Mouse (Mus musculus) midbrain, embryonic 12.5 days (tissue): Measurements from ENCODE around the gene Dhx58. TPM values are rescaled to one million over a fixed set of nuclear protein-coding genes. Genes with fewer than 3 reads are reported as not detected.

Experiments used
- ATAC-seq: fragments of 200-750 bp; cut with Nextera tagmentation; 2 replicates; pipeline ENCODE4 v1.8.0; 2017; ENCODE audit warnings: low read depth, moderate TSS enrichment, moderate library complexity; ENCODE audit not compliant: low FRiP score
- H3K27ac ChIP-seq: fragments of 300-500 bp; sonication (generic); replicated peaks from 2 replicates; pipeline ENCODE4 v1.5.1; 2016; ENCODE audit warnings: mild to moderate bottlenecking
- H3K27me3 ChIP-seq: fragments of 300-500 bp; sonication (generic); 2 replicates; pipeline ENCODE4 v1.6.1; 2016; ENCODE audit warnings: mild to moderate bottlenecking
- H3K36me3 ChIP-seq: fragments of 300-500 bp; sonication (generic); 2 replicates; pipeline ENCODE4 v1.6.1; 2016
- H3K4me1 ChIP-seq: fragments of 300-500 bp; sonication (generic); 2 replicates; pipeline ENCODE4 v1.6.1; 2016
- H3K4me2 ChIP-seq: fragments of 300-500 bp; sonication (generic); replicated peaks from 2 replicates; pipeline ENCODE4 v1.6.1; 2016; ENCODE audit warnings: mild to moderate bottlenecking, moderate library complexity
- H3K4me3 ChIP-seq: fragments of 300-500 bp; sonication (generic); 2 replicates; pipeline ENCODE4 v1.5.1; 2016; ENCODE audit warnings: mild to moderate bottlenecking
- H3K9ac ChIP-seq: fragments of 300-500 bp; sonication (generic); replicated peaks from 2 replicates; pipeline ENCODE4 v1.6.1; 2016; ENCODE audit warnings: mild to moderate bottlenecking, moderate library complexity
- H3K9me3 ChIP-seq: fragments of 300-500 bp; sonication (generic); 2 replicates; pipeline ENCODE4 v1.6.1; 2016; ENCODE audit warnings: mild to moderate bottlenecking
- WGBS: fragments of 180-500 bp; shearing (Covaris S2); methylation state at CpG from one replicate; pipeline ENCODE4 v1.1.7; 2016; 5-methylcytosine and 5-hydroxymethylcytosine counted together
- polyA plus RNA-seq: library from polyadenylated mRNA; unstranded; fragments of >200 nt; fragmentation: Nextera tagmentation; extraction: Ambion mirVana; gene quantifications from 2 replicates; pipeline ENCODE4 v1.2.1, GENCODE M21; 2016

Dhx58 gene
- polyA plus RNA-seq: 1.9 and 2.3 TPM in 2 replicates

DNA sequence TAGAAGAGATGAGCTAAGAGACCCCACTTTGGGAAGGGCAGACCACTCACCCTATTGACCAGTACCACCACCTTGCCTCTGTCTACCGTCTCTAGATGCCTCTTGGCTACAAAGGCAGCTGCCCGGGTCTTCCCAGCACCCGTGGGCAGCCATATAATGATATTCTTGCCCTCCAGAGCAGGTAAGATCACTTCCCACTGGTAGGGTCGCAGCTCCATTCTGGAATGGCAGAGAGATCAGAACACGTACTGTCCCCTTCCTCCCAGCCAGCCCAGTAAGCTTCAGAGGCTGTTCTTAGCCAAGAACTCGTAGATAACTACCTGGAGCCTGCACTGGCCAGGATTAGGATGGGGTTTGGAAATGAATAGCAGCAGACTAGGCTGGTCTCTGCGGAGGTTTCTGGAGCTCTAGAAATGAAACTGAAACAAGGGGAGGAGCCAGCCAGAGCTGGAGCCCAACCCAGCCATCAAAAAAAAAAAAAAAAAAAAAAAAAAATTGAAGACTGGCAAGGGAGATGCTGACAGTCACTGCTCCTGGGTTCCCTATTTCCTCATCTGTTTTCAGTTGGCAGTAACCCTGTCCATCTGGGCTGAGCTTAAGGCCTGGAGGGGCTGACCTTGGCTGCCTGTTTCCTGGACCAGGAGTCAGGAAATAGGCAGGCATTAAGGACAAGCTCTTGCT, at the start of gene Dhx58:
Gene Dhx58, minus strand, starts transcription at position 421 of the 681 bp plus-strand sequence.
- Histone ChIP-seq H3K9ac (no peak within 1 kb of the TSS), H3K4me2 (no peak within 1 kb of the TSS), H3K4me1 (peaks cover 4% of the 10 kb centered on the region; the same call in 1 of the 2 replicates), H3K27me3 (peaks cover 13% of the 10 kb centered on the region; the same call in 1 of the 2 replicates), H3K27ac (no peak within 1 kb of the TSS), H3K36me3 (peaks cover 48% of the 10 kb centered on the region), H3K9me3 (no peaks in the 10 kb centered on the region), H3K4me3 (no peak within 1 kb of the TSS)
- 78% methylated on average over 7 of the region's 7 CpGs for WGBS
- ATAC-seq: no peak

DNA sequence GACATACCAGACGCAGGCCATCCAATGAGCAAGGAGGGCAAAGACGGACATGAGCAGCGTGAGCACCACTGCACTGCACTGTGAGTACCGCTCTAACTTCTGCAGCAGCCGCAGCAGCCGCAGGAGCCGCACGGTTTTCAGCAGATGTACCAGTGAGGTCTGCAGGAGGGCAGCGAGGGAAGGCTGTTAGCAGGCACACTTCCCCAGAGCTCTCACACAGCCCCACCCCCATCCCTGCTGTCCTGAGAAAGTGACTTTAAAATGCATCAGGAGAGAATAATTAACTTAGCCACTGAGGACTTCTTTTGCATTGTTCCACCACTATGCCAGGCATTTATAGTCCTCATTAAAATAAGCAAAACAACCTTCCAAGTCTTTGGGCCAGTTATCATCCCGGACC, 48.2 kb upstream of the Dhx58 start:
- Histone ChIP-seq H3K36me3 (peaks cover 8% of the 10 kb centered on the region), H3K27ac (no peak overlapping the region), H3K9ac (no peak overlapping the region), H3K27me3 (peaks cover 32% of the 10 kb centered on the region), H3K4me1 (no peaks in the 10 kb centered on the region), H3K4me2 (no peak overlapping the region), H3K4me3 (no peak overlapping the region), H3K9me3 (no peaks in the 10 kb centered on the region)
- WGBS: 51% methylated on average over 10 of the region's 10 CpGs
- ATAC-seq: no peak

DNA sequence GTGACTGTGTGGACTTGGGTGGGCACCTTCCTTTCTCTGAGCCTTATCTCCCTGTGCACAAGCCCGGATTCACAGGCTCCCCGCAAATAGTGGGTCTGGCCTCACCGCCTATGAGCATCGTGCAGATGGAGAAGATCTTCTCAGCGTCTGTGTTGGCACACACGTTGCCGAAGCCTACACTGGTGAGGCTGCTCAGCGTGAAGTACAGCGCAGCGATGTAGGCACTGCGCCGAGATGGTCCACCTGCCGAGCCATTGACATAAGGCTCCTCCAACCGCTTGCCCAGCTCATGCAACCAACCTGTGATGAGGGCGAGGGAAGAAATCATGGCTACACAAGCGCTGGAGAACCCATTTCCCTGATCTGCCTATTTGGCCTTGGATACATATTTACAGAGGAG, 46.1 kb upstream of the Dhx58 start:
- H3K9me3 ChIP-seq: no peaks in the 10 kb centered on the region
- H3K36me3 ChIP-seq: peaks cover 8% of the 10 kb centered on the region
- no peak overlapping the region for H3K9ac ChIP-seq
- no peak overlapping the region for H3K4me3 ChIP-seq
- no peak for ATAC-seq
- no peak overlapping the region for H3K27ac ChIP-seq
- no peak overlapping the region for H3K4me2 ChIP-seq
- H3K4me1 ChIP-seq: no peaks in the 10 kb centered on the region
- peaks cover 32% of the 10 kb centered on the region for H3K27me3 ChIP-seq
- 92% methylated on average over 16 of the region's 16 CpGs for WGBS

DNA sequence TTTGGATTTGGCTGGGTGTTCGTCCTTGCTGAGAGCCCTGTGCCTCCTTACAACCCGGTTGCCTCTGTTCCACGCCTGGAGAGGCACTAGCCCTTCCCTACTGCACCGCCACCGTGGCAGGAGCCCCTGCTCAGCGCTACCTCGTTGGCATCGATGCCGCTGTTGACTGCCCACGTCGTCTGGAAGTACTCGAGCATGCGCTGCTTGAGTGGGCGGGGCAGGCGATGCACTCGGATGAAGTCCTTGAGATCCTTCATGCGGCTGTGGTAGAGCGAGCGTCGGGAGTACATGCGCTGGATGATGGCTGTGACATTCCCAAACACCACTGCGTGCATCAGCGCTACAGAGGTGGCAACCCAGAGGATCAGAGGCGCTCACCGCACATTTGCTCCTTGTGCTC, 45.4 kb upstream of the Dhx58 start:
- Histone ChIP-seq H3K4me1 (no peaks in the 10 kb centered on the region), H3K4me2 (no peak overlapping the region), H3K27me3 (peaks cover 32% of the 10 kb centered on the region), H3K27ac (no peak overlapping the region), H3K4me3 (no peak overlapping the region), H3K9me3 (no peaks in the 10 kb centered on the region), H3K36me3 (peaks cover 10% of the 10 kb centered on the region), H3K9ac (no peak overlapping the region)
- no peak for ATAC-seq
- 59% methylated on average over 25 of the region's 25 CpGs for WGBS

DNA sequence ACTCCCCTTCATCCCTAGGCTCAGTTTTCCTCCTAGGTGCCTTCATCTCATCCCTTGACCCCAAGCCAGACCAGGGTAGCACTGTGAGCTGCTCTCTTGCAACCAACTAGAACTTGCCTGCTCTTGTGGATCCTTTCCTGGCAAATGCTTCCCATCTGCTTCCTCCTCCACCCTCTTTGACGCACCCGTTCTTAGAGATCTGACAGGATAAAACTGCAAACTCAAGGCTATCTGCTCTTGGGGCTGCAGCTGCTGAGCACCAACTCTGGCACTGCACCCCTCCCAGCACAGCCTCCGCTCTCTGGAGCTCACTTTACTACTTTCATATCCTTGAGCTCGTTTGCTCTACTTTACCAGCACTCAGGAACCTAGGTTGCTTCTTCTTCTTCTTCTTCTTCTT, 44.5 kb upstream of the Dhx58 start:
- WGBS: 84% methylated on average over 4 of the region's 4 CpGs

DNA sequence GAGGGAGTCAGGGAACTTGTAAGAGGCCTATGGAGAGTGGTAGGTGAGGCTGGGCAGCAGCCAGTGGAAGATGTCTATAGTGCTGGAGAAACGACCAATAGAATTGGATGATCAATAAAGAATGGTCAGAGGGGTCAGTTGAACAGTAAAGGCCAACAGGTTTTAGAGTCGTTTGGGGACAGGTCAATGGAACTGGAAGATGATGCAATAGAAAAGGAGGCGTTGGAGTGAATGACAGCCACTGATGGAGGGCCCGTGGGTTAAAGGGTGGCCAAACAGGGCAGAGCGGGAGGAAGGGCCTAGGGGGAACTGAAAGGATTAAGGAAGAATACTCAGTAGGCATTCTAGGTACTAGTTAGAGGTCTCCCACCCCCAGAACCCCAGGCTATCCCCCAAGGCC, 43.0 kb upstream of the Dhx58 start:
- ATAC-seq: no peak
- H3K4me2 ChIP-seq: no peak overlapping the region
- peaks cover 30% of the 10 kb centered on the region for H3K27me3 ChIP-seq
- no peak overlapping the region for H3K27ac ChIP-seq
- 74% methylated on average over 5 of the region's 5 CpGs for WGBS
- peaks cover 10% of the 10 kb centered on the region for H3K36me3 ChIP-seq
- no peak overlapping the region for H3K9ac ChIP-seq
- H3K4me3 ChIP-seq: no peak overlapping the region
- no peaks in the 10 kb centered on the region for H3K9me3 ChIP-seq
- H3K4me1 ChIP-seq: no peaks in the 10 kb centered on the region

More for the DNA sequence above, 44.5 kb upstream of the Dhx58 start:
- Histone ChIP-seq H3K4me1 (no peaks in the 10 kb centered on the region), H3K4me3 (no peak overlapping the region), H3K36me3 (peaks cover 10% of the 10 kb centered on the region), H3K27me3 (peaks cover 30% of the 10 kb centered on the region), H3K9me3 (no peaks in the 10 kb centered on the region), H3K9ac (no peak overlapping the region), H3K27ac (no peak overlapping the region), H3K4me2 (no peak overlapping the region)
- no peak for ATAC-seq

DNA sequence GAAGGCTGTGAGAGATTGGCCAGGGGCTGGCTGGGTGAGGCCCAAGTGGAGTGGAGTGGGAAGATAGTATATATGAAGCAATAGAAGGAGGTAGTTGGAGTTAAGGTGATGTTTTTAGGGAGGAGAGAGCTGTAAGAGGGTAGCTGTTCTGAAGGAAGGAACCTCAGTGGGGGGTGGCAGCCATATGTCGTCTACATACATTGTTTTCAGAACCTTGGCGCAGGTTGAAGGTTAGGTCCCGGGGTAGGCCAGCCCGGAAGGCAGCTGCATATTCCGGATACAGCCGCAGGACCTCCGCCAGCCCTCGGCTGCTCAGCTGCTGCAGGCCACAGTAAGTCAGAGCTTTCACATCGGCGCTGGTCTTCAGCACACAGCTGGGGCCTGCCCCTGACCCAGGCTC, 42.5 kb upstream of the Dhx58 start:
- Histone ChIP-seq H3K27ac (no peak overlapping the region), H3K9me3 (no peaks in the 10 kb centered on the region), H3K4me2 (no peak overlapping the region), H3K9ac (no peak overlapping the region), H3K36me3 (peaks cover 6% of the 10 kb centered on the region), H3K4me3 (no peak overlapping the region), H3K4me1 (no peaks in the 10 kb centered on the region), H3K27me3 (peaks cover 29% of the 10 kb centered on the region)
- 87% methylated on average over 10 of the region's 10 CpGs for WGBS
- ATAC-seq: no peak

DNA sequence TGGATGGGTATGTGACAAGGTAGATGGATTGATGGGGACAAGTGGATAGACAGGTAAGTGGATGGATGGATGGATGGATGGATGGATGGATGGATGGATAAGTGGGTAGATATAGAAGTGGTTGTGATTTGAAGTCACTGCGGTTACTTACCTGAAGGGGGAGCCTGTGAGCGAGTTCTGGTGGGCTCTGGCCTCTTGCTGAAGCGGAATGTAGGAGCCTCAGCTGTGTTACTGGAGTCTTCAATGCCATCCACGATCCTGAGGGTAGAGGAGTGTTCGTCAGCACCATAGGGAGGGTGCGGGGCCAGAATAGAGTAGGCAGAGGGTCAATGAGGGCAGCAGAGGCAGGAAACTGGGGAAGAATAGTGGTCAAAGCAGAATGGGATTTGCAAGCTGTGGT, 41.0 kb upstream of the Dhx58 start:
- H3K27ac ChIP-seq: no peak overlapping the region
- H3K9me3 ChIP-seq: no peaks in the 10 kb centered on the region
- no peaks in the 10 kb centered on the region for H3K4me1 ChIP-seq
- ATAC-seq: no peak
- WGBS: 15% methylated on average over 6 of the region's 6 CpGs
- no peak overlapping the region for H3K9ac ChIP-seq
- H3K4me3 ChIP-seq: no peak overlapping the region
- peaks cover 24% of the 10 kb centered on the region for H3K27me3 ChIP-seq
- no peak overlapping the region for H3K4me2 ChIP-seq
- peaks cover 6% of the 10 kb centered on the region; the same call in 1 of the 2 replicates for H3K36me3 ChIP-seq

DNA sequence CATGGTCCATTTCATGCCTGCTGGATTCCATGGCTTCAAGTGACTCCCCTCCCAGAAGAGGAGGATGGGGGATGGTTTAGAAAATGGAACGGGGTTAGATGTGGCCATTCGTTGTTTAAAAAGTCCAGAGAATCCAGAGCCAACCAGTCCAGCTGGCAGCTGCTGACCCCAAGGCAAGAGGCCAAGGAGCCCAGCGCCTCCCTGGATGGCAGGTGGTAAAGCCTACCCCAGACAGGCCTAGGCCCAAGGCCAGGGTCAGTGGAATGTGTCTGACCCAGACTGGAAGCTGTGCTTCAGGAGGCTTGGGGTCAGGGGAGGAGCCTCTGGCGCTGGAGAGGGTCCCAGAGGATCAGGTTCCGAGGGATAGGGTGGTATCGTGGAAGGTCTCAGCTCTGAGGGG, 37.3 kb upstream of the Dhx58 start:
- no peak for ATAC-seq
- no peak overlapping the region for H3K9ac ChIP-seq
- no peak overlapping the region for H3K27ac ChIP-seq
- H3K9me3 ChIP-seq: no peaks in the 10 kb centered on the region
- no peak overlapping the region for H3K4me3 ChIP-seq
- no peak overlapping the region for H3K4me2 ChIP-seq
- peaks cover 6% of the 10 kb centered on the region; the same call in 1 of the 2 replicates for H3K36me3 ChIP-seq
- WGBS: 76% methylated on average over 6 of the region's 6 CpGs
- peaks cover 3% of the 10 kb centered on the region; the same call in 1 of the 2 replicates for H3K27me3 ChIP-seq
- peaks cover 16% of the 10 kb centered on the region for H3K4me1 ChIP-seq

DNA sequence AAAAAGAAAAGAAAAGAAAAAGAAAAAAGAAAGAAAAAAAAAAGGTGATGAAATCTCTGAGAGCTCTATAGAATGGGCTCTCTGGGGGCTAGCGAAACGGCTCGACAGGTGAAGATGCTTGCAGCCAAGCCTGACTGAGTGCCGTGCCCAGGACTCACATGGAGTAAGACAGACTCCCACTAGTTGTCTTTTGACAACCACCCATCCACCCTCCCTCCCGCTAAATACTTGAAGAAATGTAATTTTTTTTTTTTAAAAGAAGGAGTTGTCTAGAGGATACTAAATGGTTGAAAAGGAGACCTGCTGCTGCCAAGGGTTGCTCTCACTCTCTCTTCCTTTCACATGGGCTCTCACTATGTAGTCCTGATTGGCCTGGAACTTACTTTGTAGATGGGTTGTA, 34.7 kb upstream of the Dhx58 start:
- Histone ChIP-seq H3K4me1 (peaks cover 23% of the 10 kb centered on the region), H3K27me3 (peaks cover 3% of the 10 kb centered on the region; the same call in 1 of the 2 replicates), H3K36me3 (0 out of 2 replicates have a peak, but pooled peaks cover 3% of the 10 kb centered on the region), H3K27ac (no peak overlapping the region), H3K4me2 (peak overlapping the region; percentile 97), H3K4me3 (peak overlapping the region; percentile 96), H3K9me3 (no peaks in the 10 kb centered on the region), H3K9ac (peak overlapping the region; percentile 93; the same call in 1 of the 2 replicates)
- ATAC-seq: no peak
- WGBS: 18% methylated on average over 5 of the region's 5 CpGs

DNA sequence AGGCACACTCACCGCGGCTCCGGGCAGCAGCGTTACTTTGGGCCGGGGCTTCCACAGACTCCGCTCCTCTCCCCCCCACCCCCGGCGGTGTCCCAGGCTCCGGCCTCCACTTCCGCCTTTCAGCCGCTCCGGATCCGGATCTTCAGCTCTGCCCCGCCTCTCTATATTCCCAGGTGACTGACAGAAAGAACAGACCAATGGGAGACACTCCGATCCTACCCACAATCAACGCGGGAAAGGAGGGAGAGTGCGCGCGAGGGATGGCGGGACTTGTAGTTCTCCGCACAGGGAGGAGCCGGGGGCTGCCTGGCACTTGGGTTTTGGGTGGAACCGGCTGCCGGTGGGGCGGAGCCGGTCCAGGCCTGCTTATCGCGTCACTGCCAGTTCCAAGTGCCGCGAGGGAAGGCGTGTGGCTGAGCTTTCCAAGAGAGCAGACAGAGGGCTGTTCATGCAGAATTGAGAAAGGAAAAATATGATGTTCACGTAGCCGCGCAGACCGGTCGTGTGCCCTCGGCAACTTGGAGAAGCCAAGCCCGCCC, 34.1 kb upstream of the Dhx58 start, which contains the start of gene Rab5c:
Gene Rab5c, minus strand, starts transcription at position 150 of the 539 bp plus-strand sequence.
- peak; percentile 99 for ATAC-seq
- peaks cover 7% of the 10 kb centered on the region for H3K36me3 ChIP-seq
- WGBS: under 1% methylated on average over 37 of the region's 39 CpGs

DNA sequence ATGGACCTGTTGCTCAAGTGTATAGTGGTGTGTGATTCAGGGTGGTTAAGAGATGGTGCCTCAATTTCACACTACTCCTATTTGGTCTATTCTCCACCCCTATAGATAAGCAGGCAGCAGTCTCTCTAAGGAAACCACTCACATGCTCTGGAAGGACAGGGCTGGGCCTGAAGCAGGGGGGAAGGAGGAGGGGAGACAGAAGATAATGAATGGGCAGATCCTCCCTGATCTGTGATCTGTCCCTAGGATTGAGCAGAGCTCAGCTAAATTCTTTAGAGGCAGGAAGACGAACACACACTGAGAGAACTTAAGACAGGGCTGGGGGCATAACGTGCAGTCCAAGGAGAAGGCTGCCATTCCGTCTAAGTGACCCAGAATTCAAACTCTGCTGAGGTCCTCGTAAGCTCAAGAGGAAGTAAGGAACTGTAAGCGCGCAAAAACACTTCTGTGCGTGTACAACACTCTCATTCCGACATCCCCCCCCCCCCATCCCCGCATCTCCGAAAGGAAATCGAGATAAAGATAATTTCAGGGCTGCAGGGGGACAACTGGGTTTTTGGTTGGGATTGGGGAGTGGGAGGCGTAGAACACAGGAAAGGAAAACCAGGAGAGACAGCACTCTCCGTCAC, 33.1 kb upstream of the Dhx58 start:
- Histone ChIP-seq H3K36me3 (peaks cover 16% of the 10 kb centered on the region), H3K4me2 (peak overlapping the region; percentile 97), H3K4me3 (peak overlapping the region; percentile 96), H3K27me3 (peaks cover 3% of the 10 kb centered on the region; the same call in 1 of the 2 replicates), H3K4me1 (peaks cover 23% of the 10 kb centered on the region), H3K9ac (peak overlapping the region; percentile 93), H3K27ac (no peak overlapping the region), H3K9me3 (no peaks in the 10 kb centered on the region)
- 5% methylated on average over 13 of the region's 13 CpGs for WGBS
- no peak for ATAC-seq

More for the DNA sequence above, 34.1 kb upstream of the Dhx58 start, which contains the start of gene Rab5c:
- Histone ChIP-seq H3K27me3 (peaks cover 3% of the 10 kb centered on the region; the same call in 1 of the 2 replicates), H3K9ac (peak within 1 kb of the TSS; percentile 93), H3K27ac (peak within 1 kb of the TSS; percentile 46), H3K9me3 (no peaks in the 10 kb centered on the region), H3K4me1 (peaks cover 23% of the 10 kb centered on the region), H3K4me3 (peak within 1 kb of the TSS; percentile 96), H3K4me2 (peak within 1 kb of the TSS; percentile 97)
